ENCODE assay signal across 9 mouse cellular contexts in the genomic region with DNA sequence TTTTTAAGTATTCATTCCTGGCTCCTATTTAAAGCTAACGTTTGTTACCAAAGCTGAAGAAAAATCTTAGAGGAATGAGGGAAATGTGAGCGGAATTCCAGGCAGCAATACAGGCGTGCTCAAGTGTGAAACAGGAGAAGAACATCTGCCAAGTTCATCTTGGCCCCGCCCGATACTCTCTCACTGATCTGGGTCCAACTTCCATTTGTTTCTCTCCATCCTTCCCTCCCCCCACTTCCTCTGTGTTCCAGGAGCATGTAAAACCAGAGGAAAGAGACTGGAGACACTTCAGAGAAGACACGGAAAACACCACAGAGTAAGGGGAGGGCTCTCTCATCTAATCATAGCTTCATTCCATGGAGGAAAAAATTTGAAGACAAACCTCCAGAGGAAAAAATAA.
DNase-seq lines count a peak whose midpoint lies in the region; ATAC-seq and TF ChIP-seq lines count a peak whose summit lies in the region.
"Had no signal": no experiment of that assay in that cellular context is flagged by ENCODE, and none has a peak within 500 bp of the region (broad histone marks: within the 10 kb centered on the region; RNA-seq: fewer than 3 reads in every experiment).

No protein-coding gene starts in this region.

- peak; percentile 77; the same call in 1 of the 2 replicates for ATAC-seq in limb, embryonic 13.5 days (ENCODE audit: low FRiP score, low read depth)
- ATAC-seq in forebrain, postnatal 0 days: peak; percentile 58
- ATAC-seq in midbrain, embryonic 15.5 days (replicated peaks): no peak
- no peak for ATAC-seq in midbrain, embryonic 13.5 days

- no peak overlapping the region for H3K4me2 ChIP-seq in limb, embryonic 13.5 days (replicated peaks)
- 0 out of 2 replicates have a peak overlapping the region, but pooled peaks have one; percentile 18 for H3K4me2 ChIP-seq in forebrain, postnatal 0 days (ENCODE audit: low read depth)
- H3K4me2 ChIP-seq in midbrain, embryonic 15.5 days: no peak overlapping the region
- H3K4me2 ChIP-seq in midbrain, embryonic 13.5 days (replicated peaks): no peak overlapping the region

- no peak for TF ChIP-seq CTCF in forebrain, postnatal 0 days (IDR thresholded peaks at IDR 0.05; ENCODE audit: low read depth)
- no peak for TF ChIP-seq CTCF in kidney, adult 2 months (conservative IDR thresholded peaks at IDR 0.05; ENCODE audit: insufficient read depth, insufficient read length, low read depth, low read length)

- no peak for TF ChIP-seq POLR2A in kidney, adult 2 months (IDR thresholded peaks at IDR 0.05; ENCODE audit: low read depth, low read length)

- no peak overlapping the region for H3K27ac ChIP-seq in limb, embryonic 13.5 days
- H3K27ac ChIP-seq in limb, embryonic 10.5 days: no peak overlapping the region
- H3K27ac ChIP-seq in forebrain, postnatal 0 days (ENCODE audit: low read depth, low read length): no peak overlapping the region
- no peak overlapping the region for H3K27ac ChIP-seq in kidney, adult 2 months (ENCODE audit: insufficient read depth, low read depth, low read length)
- H3K27ac ChIP-seq in midbrain, embryonic 10.5 days (replicated peaks): no peak overlapping the region
- no peak overlapping the region for H3K27ac ChIP-seq in midbrain, embryonic 15.5 days
- H3K27ac ChIP-seq in midbrain, embryonic 13.5 days: no peak overlapping the region

- no peaks in the 10 kb centered on the region for H3K27me3 ChIP-seq in limb, embryonic 13.5 days
- no peaks in the 10 kb centered on the region for H3K27me3 ChIP-seq in limb, embryonic 10.5 days (ENCODE audit: low read depth, poor library complexity, severe bottlenecking)
- H3K27me3 ChIP-seq in forebrain, postnatal 0 days (ENCODE audit: insufficient read depth, low read length): no peaks in the 10 kb centered on the region
- H3K27me3 ChIP-seq in kidney, adult 2 months (replicated peaks; ENCODE audit: control insufficient read depth, insufficient read depth, low read length): no peaks in the 10 kb centered on the region; the same call in 1 of the 2 replicates
- no peaks in the 10 kb centered on the region for H3K27me3 ChIP-seq in midbrain, embryonic 10.5 days (ENCODE audit: low read depth, poor library complexity, severe bottlenecking)
- H3K27me3 ChIP-seq in midbrain, embryonic 15.5 days (replicated peaks): no peaks in the 10 kb centered on the region
- H3K27me3 ChIP-seq in midbrain, embryonic 13.5 days: no peaks in the 10 kb centered on the region
- H3K27me3 ChIP-seq: megakaryocyte, embryonic 14.5 days had no signal

- DNase-seq in limb, embryonic 10.5 days (ENCODE audit: low spot score): no peak
- peak; percentile 39 for DNase-seq in forebrain, postnatal 0 days
- DNase-seq in kidney, adult 2 months: peak; percentile 88
- peak; percentile 72 for DNase-seq in lung, postnatal 36 days
- DNase-seq in midbrain, embryonic 10.5 days (ENCODE audit: low spot score): no peak

- H3K36me3 ChIP-seq in limb, embryonic 13.5 days: no peaks in the 10 kb centered on the region
- H3K36me3 ChIP-seq in limb, embryonic 10.5 days: no peaks in the 10 kb centered on the region
- no peaks in the 10 kb centered on the region for H3K36me3 ChIP-seq in forebrain, postnatal 0 days (ENCODE audit: insufficient read depth)
- H3K36me3 ChIP-seq in kidney, adult 2 months (ENCODE audit: control insufficient read depth, insufficient read depth, low read length): no peaks in the 10 kb centered on the region
- H3K36me3 ChIP-seq in midbrain, embryonic 10.5 days: no peaks in the 10 kb centered on the region
- no peaks in the 10 kb centered on the region for H3K36me3 ChIP-seq in midbrain, embryonic 15.5 days (replicated peaks)
- H3K36me3 ChIP-seq in midbrain, embryonic 13.5 days: no peaks in the 10 kb centered on the region

- 49% methylated on average over 6 of the region's 6 CpGs for WGBS in limb, embryonic 13.5 days
- 76% methylated on average over 6 of the region's 6 CpGs for WGBS in limb, embryonic 10.5 days
- 42% methylated on average over 6 of the region's 6 CpGs for WGBS in forebrain, postnatal 0 days
- 15% methylated on average over 6 of the region's 6 CpGs for WGBS in kidney, adult 2 months
- WGBS in midbrain, embryonic 10.5 days: 79% methylated on average over 6 of the region's 6 CpGs
- WGBS in midbrain, embryonic 15.5 days: 82% methylated on average over 6 of the region's 6 CpGs
- WGBS in midbrain, embryonic 13.5 days: 81% methylated on average over 6 of the region's 6 CpGs

- H3K4me3 ChIP-seq in limb, embryonic 13.5 days: no peak overlapping the region
- no peak overlapping the region for H3K4me3 ChIP-seq in limb, embryonic 10.5 days
- no peak overlapping the region for H3K4me3 ChIP-seq in forebrain, postnatal 0 days (ENCODE audit: low read depth, low read length)
- H3K4me3 ChIP-seq in kidney, adult 2 months (ENCODE audit: insufficient read depth, low read depth, low read length): no peak overlapping the region
- no peak overlapping the region for H3K4me3 ChIP-seq in midbrain, embryonic 10.5 days
- no peak overlapping the region for H3K4me3 ChIP-seq in midbrain, embryonic 15.5 days
- H3K4me3 ChIP-seq in midbrain, embryonic 13.5 days (replicated peaks): no peak overlapping the region
- H3K4me3 ChIP-seq: megakaryocyte, embryonic 14.5 days had no signal

- peaks cover 21% of the 10 kb centered on the region for H3K4me1 ChIP-seq in limb, embryonic 13.5 days
- peaks cover 10% of the 10 kb centered on the region; the same call in 1 of the 2 replicates for H3K4me1 ChIP-seq in limb, embryonic 10.5 days
- no peaks in the 10 kb centered on the region for H3K4me1 ChIP-seq in forebrain, postnatal 0 days (ENCODE audit: insufficient read depth)
- H3K4me1 ChIP-seq in kidney, adult 2 months (ENCODE audit: control insufficient read depth, insufficient read depth, low read length): peaks cover 3% of the 10 kb centered on the region; the same call in 1 of the 2 replicates
- H3K4me1 ChIP-seq in midbrain, embryonic 10.5 days: peaks cover 6% of the 10 kb centered on the region; the same call in 1 of the 2 replicates
- no peaks in the 10 kb centered on the region for H3K4me1 ChIP-seq in midbrain, embryonic 15.5 days
- H3K4me1 ChIP-seq in midbrain, embryonic 13.5 days (replicated peaks): no peaks in the 10 kb centered on the region

- no peak overlapping the region for H3K9ac ChIP-seq in limb, embryonic 13.5 days
- H3K9ac ChIP-seq in forebrain, postnatal 0 days: no peak overlapping the region
- no peak overlapping the region for H3K9ac ChIP-seq in midbrain, embryonic 15.5 days
- no peak overlapping the region for H3K9ac ChIP-seq in midbrain, embryonic 13.5 days (replicated peaks)

- no peaks in the 10 kb centered on the region for H3K9me3 ChIP-seq in limb, embryonic 13.5 days
- H3K9me3 ChIP-seq in limb, embryonic 10.5 days (replicated peaks): no peaks in the 10 kb centered on the region
- H3K9me3 ChIP-seq in forebrain, postnatal 0 days (ENCODE audit: low read length): no peaks in the 10 kb centered on the region
- H3K9me3 ChIP-seq in midbrain, embryonic 10.5 days (replicated peaks): no peaks in the 10 kb centered on the region
- H3K9me3 ChIP-seq in midbrain, embryonic 15.5 days: no peaks in the 10 kb centered on the region
- no peaks in the 10 kb centered on the region for H3K9me3 ChIP-seq in midbrain, embryonic 13.5 days
- H3K9me3 ChIP-seq: megakaryocyte, embryonic 14.5 days had no signal

Comparison
In these comparisons a context has a peak if more than half of its experiments do, and no peak if none do; other contexts are left out.
1. ATAC-seq: peak in limb, embryonic 13.5 days (single experiment) and forebrain, postnatal 0 days (single experiment); none in midbrain, embryonic 15.5 days (single experiment) and midbrain, embryonic 13.5 days (single experiment).
2. DNase-seq: peak in forebrain, postnatal 0 days (single experiment), kidney, adult 2 months (single experiment) and lung, postnatal 36 days (single experiment); none in limb, embryonic 10.5 days (single experiment) and midbrain, embryonic 10.5 days (single experiment).